Mouse (Mus musculus) kidney, adult 8-10 months (tissue): ENCODE measurements around the gene Slc16a10.

Source experiments
- DNase-seq, 2 experiments: peaks; one replicate each; pipeline ENCODE4 v3.0.0; 2022

Gene Slc16a10

DNA sequence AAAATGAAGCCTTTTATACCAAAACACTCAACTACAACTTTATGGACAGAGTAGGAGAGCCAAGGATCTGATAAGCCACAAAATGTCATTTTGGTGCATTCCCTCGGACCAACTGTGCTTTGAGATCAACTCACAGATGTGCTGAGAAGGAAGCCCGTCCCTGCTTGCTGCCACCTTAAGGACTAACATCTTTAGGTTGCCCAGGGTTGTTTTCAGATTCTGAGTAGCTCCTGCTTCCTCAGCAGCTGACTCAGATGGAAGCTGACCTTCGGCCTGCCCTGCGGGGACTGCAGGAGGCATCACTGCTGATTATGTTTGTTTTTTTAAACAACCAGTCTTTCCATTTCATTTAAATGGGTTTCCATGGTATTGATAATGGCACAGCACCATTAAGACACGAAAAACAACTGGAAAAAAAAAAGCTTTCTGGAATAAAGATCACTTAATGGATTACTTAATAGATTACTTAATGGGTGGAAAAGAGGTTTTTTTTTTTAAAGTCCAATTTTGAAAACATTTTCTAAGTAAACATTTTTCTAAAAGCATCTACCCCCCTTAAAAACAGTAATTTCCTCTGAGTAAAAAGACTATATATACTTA lies 78.7 kb downstream of the Slc16a10 start:
- peak; percentile 78 to 83 for DNase-seq

DNA sequence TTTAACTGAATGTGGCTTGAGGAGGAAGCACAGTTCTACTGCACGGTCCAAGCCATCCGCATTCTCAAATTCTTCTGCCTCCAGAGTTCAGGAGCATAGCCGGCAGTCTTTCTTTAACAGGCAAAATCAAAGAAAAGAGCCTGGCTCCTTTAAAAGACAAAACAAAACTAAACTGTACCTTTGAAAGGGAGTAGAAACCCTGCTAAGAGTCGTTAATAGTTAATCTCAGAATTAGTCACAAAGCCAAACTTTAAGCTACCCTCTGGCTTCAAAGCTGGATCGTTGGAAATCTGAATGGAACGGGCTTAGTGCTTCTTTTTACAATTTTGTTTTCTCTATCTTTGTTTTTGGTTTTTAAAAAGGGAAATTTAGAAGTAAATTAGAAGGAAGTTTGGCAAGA lies 79.2 kb downstream of the Slc16a10 start:
- peak in 1 of 2 experiments; percentile 44 for DNase-seq

DNA sequence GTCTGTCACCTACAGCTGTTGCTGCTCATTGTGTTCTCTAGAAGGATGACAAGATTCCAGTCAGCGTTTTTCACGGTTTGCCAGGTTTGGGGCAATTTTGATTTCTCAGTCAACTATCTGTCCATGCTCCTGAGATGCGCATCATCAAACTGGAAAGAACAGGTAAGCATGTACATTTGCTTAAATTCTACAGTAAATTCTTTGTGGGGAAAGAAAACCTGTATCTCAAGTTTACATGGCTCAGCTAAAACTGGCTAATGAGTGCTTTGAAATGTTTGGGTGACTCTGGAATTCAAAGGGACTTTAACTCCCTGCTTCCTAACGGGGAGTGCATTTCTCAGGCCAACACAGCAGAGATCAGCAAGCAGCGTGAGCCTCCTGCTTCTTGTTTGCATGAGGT lies 80.1 kb downstream of the Slc16a10 start:
- DNase-seq: peak in 1 of 2 experiments; percentile 48

DNA sequence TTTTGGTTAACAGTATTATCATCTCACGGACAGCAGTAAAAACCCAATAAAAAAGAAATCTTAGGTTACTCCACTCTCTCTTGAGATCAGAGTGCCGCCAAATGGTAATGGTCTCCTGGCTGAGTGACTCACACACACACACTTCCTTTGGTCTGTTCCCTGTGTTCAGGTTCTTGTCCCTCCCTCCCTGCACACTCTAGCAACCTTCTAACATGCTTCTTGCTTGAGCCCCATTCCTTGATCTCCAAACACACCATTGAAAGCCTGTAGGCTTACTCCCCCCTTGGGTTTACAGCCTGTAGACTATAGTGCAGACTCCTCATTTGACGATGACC lies 83.3 kb downstream of the Slc16a10 start:
- DNase-seq: no peak

DNA sequence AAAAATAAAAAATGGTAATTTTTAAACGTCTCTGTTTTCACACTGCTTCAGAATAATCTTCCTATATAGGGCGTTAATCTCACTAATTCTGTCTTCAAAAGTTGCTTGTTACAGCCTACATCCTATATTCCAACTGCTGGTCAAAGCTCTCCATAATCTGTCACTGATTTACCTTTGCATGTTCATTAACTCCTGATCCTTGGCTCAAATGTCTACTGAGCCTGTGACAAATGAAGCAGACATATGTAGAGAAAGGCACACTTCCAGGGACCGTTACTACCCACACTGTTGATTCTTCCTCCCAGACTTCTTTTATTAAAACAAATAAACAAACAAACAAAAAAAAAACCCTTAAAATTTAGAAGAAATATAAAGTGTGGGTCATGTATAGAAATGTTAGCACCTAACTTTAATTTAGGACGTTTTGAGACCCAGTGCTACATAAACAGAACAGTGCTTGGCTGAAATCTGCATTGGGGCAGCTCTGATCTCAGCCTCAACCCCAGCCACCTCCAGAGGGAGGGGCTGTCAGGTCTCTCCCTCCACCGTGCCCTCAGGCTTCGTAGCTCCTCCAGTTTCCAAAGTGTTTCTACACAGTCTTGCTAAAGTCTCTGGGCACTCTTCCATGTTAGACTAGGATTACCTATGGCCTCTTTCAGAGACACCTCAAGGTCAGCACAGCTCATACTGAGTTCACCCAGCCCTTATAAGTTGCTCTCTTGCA lies 83.8 kb downstream of the Slc16a10 start:
- DNase-seq: peak; percentile 44 to 65

DNA sequence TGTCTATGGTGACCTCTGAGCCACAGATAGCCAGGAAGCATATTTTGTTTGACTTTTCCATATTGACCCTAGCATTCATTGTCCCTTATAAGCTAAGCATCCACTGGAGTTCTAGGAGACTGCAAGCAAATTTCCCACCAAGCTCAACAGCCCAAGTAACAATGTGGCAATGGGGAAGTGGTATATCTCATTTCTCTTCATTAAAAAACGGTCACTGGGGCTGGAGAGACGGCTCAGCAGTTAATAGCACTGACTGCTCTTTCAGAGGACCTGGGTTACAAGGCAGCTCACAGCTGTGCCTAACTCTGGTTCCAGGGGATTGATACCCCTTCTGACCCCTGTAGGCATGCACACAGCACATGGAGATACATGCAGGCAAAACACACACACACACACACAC lies 84.4 kb downstream of the Slc16a10 start:
- no peak for DNase-seq

DNA sequence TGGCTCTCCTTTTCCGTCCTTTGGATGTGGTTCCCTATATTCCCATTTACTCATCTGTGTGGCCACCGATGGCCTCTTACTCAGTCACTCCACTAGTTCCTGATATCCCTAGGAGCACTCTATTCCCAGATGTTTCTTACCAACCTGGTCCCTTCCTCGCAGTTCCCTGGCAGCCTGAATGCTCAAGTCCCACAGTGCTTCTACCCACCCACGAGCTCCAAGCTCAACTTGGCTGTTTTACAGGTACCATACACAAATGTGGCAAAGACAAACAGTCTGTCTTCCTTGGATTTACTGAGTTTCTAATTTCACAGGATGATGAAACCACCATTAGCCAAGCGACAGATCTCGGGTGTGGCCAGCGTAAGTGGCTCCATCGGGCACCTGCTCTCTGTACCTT lies 87.6 kb downstream of the Slc16a10 start:
- no peak for DNase-seq

DNA sequence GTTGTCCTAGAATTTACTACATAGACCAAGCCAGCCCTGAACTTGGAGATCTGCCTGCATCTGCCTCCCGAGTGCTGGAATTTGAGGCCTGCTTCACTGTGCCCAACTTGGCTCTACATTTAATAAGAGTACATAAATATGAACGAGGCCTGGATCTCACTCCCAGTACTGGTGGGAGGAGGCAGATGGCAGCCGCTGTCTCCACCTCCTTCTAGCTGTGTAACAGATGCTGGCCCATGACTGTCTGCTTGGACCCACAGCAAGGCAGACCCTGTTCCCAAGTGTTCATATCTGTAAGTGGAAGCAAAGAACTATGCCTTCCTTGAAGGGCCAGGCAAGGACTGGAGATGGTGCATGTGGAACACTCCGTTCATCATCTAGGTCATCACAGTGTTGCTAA lies 88.2 kb downstream of the Slc16a10 start:
- no peak for DNase-seq

DNA sequence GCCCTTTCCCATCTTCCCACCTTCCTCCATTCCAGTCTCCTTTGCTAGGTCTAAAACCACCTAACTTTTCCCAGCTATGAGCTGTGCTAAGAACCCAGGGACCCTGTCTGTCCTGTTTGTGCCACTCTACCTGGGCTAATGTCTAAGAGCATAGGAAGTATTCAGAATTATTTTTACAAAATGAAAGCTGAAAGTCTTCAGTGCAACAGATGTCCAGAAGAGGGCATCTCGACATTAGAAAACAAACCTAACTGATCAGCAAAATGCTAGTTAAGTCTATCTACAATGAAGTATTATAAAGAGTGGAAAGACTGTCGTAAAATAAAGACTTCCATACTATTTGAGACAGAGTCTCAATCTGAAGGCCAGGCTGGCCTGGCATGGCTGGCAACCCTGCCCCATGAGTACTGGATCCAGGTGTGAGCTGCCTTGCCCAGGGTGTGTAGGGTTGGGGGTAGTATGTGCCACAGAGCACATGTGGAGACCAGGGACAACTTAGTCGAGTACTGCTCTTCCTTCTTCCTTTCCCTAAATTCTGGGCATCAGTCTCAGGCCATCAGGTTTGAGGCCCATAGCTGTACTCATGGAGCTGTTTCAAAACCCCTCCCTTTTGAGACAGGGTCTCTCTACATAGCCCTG lies 88.7 kb downstream of the Slc16a10 start:
- peak; percentile 48 for DNase-seq

DNA sequence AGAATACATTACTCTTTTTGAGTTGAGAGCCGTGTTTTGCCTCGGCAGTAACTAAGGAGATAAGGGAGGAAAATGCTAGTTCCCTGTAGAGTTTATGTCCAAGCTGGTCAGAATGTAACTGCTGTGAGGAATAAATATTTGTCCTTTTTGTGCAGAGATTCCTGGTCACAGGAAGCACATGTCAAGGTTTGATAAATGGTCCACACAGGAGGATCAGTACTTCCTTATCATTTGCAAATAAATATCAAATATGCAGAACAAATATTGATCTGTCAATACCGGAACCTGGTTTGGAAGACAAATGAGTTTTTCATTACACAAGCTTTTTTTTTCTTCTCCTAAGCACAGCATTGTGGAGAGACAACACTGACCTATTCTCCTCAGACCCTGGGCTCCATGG lies 90.1 kb downstream of the Slc16a10 start:
- no peak for DNase-seq

DNA sequence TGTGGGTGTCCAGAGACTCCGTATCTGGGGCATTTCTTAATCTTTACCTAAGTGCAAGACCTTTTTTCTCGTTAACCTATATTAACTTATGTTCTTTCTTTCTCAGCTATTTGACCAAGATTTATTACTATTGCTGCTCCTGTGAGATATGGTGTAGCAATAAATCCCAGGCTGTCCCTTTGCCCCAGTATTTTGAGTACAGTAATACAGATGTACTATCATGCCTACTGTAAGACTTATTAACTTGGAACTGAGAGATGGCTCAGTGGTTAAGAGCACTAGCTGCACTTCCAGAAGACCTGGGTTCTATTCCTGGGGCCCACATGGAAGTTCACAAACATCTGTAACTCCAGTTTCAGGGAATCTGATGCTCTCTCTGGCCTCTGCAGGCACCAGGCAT lies 91.3 kb downstream of the Slc16a10 start:
- DNase-seq: no peak

DNA sequence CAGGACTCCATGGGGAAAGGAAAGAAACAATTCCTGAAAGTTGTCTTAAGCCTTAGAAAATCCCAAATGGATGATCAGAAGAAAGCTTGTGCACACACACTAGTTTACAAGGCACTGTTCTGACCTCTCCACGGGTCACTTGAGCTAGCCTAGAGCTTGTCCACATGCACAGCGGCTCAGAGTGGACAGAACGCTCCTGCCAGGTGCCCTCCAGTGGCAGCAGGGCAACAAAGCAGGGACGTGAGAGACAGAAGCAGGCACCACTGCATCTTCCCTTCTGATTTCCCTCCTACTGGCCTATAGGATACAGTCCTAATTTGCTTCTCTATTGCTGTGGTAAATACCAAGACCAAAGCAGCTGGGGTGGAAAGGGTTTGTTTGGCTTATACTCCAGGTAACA lies 100.7 kb downstream of the Slc16a10 start:
- DNase-seq: peak; percentile 73 to 75

DNA sequence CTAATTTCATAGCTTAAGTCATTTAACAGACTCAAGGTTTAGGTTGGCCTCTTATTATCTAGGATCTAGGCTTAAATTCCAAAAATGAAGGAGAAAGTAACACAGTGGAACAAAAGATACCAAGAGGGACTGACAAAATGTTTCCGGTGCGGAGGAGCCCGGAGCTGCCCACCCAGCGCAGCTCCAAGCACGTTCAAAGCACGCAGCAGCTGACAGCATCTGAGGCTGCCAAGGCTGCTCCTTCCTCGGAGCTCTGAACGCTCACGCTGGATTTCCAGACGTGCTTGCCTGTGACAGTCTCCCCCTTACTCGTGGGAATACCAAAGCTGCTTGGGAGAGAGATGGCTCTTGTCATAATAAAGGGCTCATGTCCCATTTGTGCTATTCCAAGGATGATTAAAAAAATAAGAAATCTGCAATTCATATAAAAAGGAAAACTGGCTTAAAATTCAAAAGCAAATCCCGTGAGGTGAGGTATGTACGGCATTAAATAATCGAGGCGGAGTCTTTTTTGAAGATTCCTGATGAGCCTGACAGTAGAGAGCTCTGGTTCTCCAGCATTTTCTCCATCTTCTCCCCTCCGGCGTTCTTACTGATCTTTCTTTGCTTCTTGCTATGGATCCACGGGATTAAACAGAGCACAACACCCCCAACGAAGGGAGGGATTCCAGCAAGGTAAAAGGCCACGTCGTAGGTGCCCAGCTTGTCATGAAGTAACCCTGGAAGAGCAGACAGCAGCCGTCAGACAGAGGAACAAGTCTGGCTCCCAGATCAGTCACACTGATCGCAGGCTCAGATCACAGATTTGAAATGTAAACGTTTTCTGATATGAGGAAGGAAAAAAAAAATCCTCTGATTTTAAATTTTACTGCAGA lies 105.1 kb downstream of the Slc16a10 start:
- no peak for DNase-seq

DNA sequence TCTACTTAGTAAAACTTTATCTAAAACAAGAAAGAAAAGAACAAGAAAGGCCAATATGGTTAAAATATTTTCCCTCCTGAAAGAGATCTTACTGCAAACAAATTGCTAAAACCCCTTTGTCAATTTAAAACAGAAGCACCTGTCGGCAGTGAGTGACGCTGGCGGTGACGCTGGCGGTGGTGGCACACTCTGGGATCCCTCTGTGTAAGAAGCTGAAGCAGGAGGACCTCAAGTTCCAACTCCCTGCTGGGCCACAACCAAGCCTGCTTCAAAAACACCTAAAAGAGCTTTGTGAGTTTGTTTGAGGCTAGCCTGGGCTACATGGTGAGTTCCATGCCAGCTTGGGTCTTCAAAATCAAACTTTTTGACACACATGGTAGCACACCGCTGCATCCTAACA lies 107.1 kb downstream of the Slc16a10 start:
- no peak for DNase-seq

DNA sequence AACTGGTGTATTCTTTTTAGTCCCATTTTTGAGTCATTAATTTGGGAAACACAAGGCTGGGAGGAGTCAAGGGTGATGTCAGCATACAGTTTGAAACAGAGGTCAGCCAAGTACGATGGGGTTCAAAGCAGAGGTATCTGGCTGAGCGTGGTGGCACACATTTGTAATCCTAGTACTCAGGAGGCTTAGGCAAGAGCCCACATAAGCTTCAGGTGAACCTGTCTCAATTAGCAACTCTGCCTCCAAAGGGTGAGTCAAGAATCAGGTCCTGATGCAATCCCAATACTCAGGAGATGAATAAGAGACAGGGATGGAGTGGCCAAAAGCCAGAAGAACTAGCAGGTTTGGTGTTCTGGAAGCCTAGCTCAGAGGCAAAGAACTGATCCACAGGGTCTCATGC lies 109.2 kb downstream of the Slc16a10 start:
- DNase-seq: no peak

DNA sequence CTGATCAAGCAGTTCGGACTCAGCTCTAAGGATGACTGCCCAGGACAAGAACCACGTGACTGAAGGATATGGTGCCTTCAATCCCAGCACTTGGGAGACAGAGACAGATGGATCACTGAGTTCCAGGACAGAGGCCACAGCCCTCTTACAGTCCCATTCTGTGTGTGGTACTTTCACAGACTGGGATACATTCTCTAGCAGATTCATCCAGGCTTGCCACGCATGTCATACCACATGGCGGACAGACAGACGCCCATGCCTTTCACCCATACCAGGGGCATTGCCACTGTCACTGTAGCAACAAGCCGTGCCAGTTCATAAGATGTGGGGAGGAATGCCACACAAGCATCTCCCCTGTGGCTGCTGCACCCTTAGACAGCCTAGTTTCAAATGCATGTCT lies 111.3 kb downstream of the Slc16a10 start:
- DNase-seq: no peak

DNA sequence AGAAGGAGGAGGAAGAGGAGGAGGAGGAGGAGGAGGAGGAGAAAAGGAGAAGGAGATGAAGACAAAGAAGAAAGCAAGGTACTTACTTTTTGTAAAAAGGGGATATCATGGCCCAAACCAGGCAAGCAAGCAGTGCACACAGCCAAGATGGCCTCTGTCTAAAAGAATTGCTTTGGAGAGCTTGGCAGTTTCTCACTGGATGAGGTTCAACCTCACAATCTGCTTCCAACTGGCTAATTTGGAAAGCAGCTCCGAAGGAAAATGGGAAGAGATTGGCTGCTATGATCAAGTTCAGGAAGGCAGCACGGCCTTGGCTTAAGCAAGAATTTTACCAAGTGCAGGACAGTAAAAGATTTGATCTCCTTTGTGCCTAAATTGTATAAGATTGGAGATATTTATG lies 112.4 kb downstream of the Slc16a10 start:
- DNase-seq: no peak

DNA sequence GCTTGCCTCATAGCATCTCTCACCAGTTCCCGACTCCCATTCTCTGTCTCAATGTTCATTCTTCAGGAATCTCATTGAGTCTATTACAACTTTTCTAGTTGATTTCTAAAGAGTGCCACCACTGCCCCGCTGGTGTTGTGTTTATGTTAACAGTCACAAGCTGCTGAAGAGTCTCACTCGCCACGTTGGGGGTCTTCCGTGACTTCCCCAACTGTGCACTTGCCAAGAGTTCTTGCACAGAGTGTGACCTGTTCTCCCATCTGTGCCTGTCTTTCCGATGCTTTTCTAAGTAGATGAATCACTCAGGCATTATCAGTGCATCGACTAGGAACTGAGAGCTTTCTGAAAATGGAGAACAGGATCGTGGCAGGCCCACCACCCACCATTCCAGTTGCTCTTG lies 114.0 kb downstream of the Slc16a10 start:
- no peak for DNase-seq

DNA sequence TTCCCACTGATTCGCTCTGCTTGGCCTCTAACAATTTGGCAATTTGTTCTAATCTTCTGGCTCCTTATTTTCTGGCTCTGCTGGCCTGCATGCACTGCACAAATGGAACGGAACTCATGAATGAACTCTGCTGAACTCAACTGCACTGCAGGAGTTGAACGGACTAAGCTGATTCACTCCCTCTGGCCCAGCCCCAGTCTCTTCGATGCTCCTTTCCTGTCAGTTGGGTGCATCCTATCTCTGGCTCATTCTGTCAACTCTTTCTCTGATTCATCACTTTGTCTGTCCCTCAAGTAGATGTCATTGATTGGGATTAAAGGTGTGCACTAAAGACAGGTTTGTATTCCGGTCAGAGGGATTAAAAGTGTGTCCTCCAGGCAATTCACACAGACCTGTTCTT lies 115.5 kb downstream of the Slc16a10 start:
- DNase-seq: no peak

DNA sequence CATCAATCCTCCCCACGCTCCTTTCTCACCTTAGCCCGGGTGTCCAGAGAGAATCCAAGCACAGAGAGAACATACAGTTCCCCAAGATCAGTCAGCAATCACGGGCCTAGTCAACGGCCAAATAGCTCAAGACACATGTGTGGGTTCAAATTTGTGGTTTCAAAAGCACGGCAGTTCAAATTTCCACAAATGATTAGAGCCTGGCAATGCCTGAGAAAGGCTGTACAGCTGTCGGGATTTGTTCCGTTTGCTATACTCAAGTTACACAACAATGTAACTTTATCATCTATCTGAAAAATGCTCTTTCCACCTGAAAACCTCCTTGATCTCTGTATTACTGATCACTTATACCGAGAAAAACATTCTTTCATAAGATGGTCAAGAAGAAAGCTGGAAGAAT lies 116.5 kb downstream of the Slc16a10 start:
- DNase-seq: no peak

DNA sequence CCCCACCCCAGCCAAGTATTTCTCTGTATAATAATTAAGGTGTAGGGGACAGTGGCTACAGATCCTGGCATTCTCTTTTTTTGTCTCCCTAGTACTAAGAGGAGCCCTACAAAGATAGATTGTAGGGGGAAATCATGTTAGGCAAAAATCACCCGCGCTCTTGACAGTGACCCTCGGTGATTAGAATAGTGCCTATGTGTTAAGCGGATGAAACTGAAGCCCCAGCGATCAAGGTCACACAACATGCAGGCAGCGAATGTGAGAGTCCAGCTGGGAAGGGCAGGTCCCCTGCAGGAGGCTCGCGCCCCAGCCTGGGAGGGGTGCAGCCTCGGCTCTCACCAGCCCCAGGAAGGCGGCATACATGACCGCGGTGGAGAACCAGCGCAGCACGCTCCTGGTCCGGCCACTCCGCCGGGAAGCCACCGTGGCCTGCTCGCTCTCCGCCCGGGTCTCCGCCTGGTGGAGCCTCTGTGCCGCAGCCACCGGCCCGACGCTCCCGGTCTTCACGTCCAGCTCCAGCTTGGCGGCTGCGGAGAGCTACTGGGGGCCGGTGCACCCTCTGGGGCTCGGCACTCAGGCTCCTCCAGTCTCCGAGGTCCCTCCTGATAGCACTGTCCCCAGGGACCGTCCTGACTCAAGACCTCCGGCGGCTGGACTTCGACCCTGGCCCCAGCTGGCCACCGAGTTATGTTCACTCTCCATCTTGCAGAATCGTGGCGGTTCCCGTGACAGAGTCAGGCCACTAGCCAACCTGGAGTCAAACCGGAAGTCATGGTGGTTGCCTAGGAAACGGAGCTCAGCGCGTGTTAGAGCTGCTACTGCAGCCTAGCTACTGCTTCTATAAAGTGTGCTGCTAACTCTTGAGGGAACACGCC lies 117.3 kb downstream of the Slc16a10 start, which contains the start of gene Mfsd4b1:
Gene Mfsd4b1, minus strand, starts transcription at position 715 of the 875 bp plus-strand sequence.
- peak; percentile 97 for DNase-seq

DNA sequence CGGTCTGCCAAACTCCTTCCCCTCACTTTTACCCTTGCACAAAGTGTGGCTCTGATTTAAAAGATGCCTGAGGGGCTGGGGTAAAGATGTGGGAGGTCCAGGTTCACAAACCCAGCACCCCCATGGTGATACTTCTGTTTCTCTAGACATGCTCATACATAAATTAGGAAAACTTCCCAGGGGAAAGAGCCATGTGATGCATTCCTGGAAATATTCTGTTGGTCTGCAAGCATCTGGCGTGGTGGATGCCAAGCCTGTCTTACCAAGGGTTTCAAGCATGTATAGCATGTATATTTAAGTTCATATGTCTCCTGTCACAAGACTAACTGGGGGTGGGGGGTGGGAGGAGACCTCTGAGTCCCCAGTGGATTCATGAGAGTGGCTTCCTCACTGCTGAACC lies 121.7 kb downstream of the Slc16a10 start:
- DNase-seq: peak in 1 of 2 experiments; percentile 48
